ENCODE assay signal across 9 mouse cellular contexts in the genomic region with DNA sequence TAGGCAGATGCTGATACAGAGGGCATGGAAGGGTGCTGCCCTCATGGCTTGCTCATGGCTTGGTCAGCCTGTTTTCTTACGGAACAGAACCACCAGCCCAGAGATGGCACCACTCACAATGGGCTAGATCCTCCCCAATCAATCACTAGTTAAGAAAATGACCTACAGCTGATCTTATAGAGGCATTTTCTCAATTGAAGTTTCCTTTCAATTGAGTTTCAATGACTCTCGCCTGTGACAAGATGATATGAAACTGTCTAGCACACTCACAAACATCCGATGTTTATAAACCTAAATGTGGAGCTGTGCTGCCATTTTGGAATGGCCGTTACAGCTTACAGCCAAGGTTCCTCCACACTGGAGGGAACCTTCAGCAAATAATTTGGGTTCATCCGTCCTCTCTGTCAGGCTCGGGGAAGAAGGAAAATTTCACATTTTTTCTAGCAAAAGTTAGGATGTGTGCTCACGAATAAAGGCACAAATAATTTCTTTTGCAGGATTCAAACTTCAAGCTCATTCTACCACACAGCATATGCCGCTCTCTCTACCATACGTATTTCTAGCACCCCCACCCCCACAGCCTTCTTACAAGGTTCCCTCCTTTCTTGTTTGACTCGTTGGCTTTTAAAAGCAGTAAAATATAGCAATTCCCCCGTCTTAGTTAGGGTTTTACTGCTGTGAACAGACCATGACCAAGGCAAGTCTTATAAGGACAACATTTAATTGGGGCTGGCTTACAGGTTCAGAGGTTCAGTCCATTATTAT. TPM values are rescaled to one million over a fixed set of nuclear protein-coding genes. Genes with fewer than 3 reads are reported as not detected.
"Had no signal": no experiment of that assay in that cellular context is flagged by ENCODE, and none has a peak within 500 bp of the region (broad histone marks: within the 10 kb centered on the region; RNA-seq: fewer than 3 reads in every experiment).

No protein-coding gene starts in this region.

- DNase-seq: kidney, adult 2 months; kidney, postnatal 10 days; kidney, postnatal 4 days; liver, embryonic 13.5 days; lung, adult 2 months; lung, postnatal 14 days; lung, postnatal 4 days; thymus, postnatal 25 days had no signal

RNA-seq across cellular contexts. Expression of a gene that starts 41.8 kb away (rescaled TPM):
- total RNA-seq: monocyte, adult 5-6 weeks had no signal
